Mouse (Mus musculus): ENCODE measurements around the gene Ift172.
"Not testable (repeated sequence)": the region's sequence is repeated elsewhere in the genome, so short reads cannot be mapped to it uniquely, and the experiment has no call there.

The Ift172 gene

GRCm38 (mm10) chr5:31218294-31218693, 72.6 kb downstream of the Ift172 start:
- DNase-seq (ENCODE audit: low spot score in 2 of 2) = peak in 1 of 2 experiments; percentile 59

GRCm38 (mm10) chr5:31216554-31216953, 74.4 kb downstream of the Ift172 start:
- not testable (repeated sequence) for DNase-seq (ENCODE audit: low spot score in 2 of 2)

- DNase-seq (ENCODE audit: low spot score in 2 of 2) = no peak
These were observed 86.5 kb downstream of the Ift172 start for GRCm38 (mm10) chr5:31204421-31204820.

GRCm38 (mm10) chr5:31203866-31204265, 87.0 kb downstream of the Ift172 start:
- no peak for DNase-seq (ENCODE audit: low spot score in 2 of 2)
